Mouse (Mus musculus) myocyte (in vitro differentiated cells): ENCODE data around the gene Abca17.

Experiments used
- E2F4 ChIP-seq: IDR thresholded peaks from one replicate; pipeline ENCODE4 v1.6.1; 2011; ENCODE audit warnings: mild to moderate bottlenecking, control low read depth, moderate library complexity; ENCODE audit not compliant: insufficient read depth
- MAX ChIP-seq: IDR thresholded peaks from one replicate; pipeline ENCODE4 v1.6.1; 2011; ENCODE audit warnings: low read depth, mild to moderate bottlenecking, control low read depth
- POLR2A ChIP-seq: IDR thresholded peaks from one replicate; pipeline ENCODE4 v1.6.1; 2011; ENCODE audit warnings: low read depth, mild to moderate bottlenecking, control low read depth, moderate library complexity; ENCODE audit not compliant: insufficient read length
- SRF ChIP-seq: IDR thresholded peaks from one replicate; pipeline ENCODE4 v1.6.1; 2011; ENCODE audit warnings: low read depth; ENCODE audit not compliant: control insufficient read depth, insufficient read length
- TCF12 ChIP-seq: IDR thresholded peaks from one replicate; pipeline ENCODE4 v1.6.1; 2011; ENCODE audit warnings: mild to moderate bottlenecking, control low read depth; ENCODE audit not compliant: poor library complexity, insufficient read depth, severe bottlenecking
- USF1 ChIP-seq: IDR thresholded peaks from one replicate; pipeline ENCODE4 v1.6.1; 2011; ENCODE audit warnings: low read depth, mild to moderate bottlenecking, control low read depth, moderate library complexity

GRCm38 (mm10) chr17:24393527-24393926 is 42.7 kb upstream of the Abca17 start:
- no peak for TF ChIP-seq TCF12
- no peak for TF ChIP-seq POLR2A
- no peak for TF ChIP-seq SRF
- no peak for TF ChIP-seq MAX
- no peak for TF ChIP-seq USF1
- TF ChIP-seq E2F4: no peak
